Mouse (Mus musculus): Measurements from ENCODE around the gene Rpl7l1. TPM values are rescaled to one million over a fixed set of nuclear protein-coding genes. Genes with fewer than 3 reads are reported as not detected.

Rpl7l1 gene
- polyA plus RNA-seq, 1 experiment from 2014 or later, result 83.7 TPM

GRCm38 (mm10) chr17:46773278-46774130 is 9.0 kb downstream of the Rpl7l1 start:
- Histone ChIP-seq H3K27ac (ENCODE audit: low read length) (peak overlapping the region; percentile 84), H3K4me2 (replicated peaks; ENCODE audit: low read depth, low read length) (peak overlapping the region; percentile 95), H3K9me3 (ENCODE audit: low read length) (no peaks in the 10 kb centered on the region), H3K27me3 (replicated peaks; ENCODE audit: insufficient read depth, low read length) (no peaks in the 10 kb centered on the region), H3K36me3 (ENCODE audit: insufficient read depth, low read length) (peaks cover 28% of the 10 kb centered on the region; the same call in 1 of the 2 replicates), H3K9ac (replicated peaks; ENCODE audit: low read depth) (peak overlapping the region; percentile 71), H3K4me3 (ENCODE audit: low read depth, low read length) (peak overlapping the region; percentile 82), H3K4me1 (ENCODE audit: insufficient read depth, low read depth, low read length) (peaks cover 3% of the 10 kb centered on the region; the same call in 1 of the 2 replicates)
- DNase-seq (ENCODE audit: low spot score) (peak; percentile 63), ATAC-seq (no peak)
- TF ChIP-seq EP300 (IDR thresholded peaks at IDR 0.05) (no peak), CTCF (IDR thresholded peaks at IDR 0.05) (peak; percentile 47)
- 6% methylated on average over 19 of the region's 20 CpGs for WGBS

- TF ChIP-seq CTCF (IDR thresholded peaks at IDR 0.05) (no peak), EP300 (IDR thresholded peaks at IDR 0.05) (no peak)
Measured at GRCm38 (mm10) chr17:46772404-46773277, 9.8 kb downstream of the Rpl7l1 start, which contains the start of gene 2310039H08Rik. Gene 2310039H08Rik (plus strand): TSS chr17:46772635.

GRCm38 (mm10) chr17:46772038-46772403 is 10.5 kb downstream of the Rpl7l1 start:
- Histone ChIP-seq H3K4me3 (ENCODE audit: low read depth, low read length) (peak overlapping the region; percentile 82), H3K4me2 (replicated peaks; ENCODE audit: low read depth, low read length) (peak overlapping the region; percentile 95), H3K27ac (ENCODE audit: low read length) (peak overlapping the region; percentile 84), H3K9me3 (ENCODE audit: low read length) (no peaks in the 10 kb centered on the region), H3K27me3 (replicated peaks; ENCODE audit: insufficient read depth, low read length) (no peaks in the 10 kb centered on the region), H3K9ac (replicated peaks; ENCODE audit: low read depth) (peak overlapping the region; percentile 71), H3K4me1 (ENCODE audit: insufficient read depth, low read depth, low read length) (peaks cover 3% of the 10 kb centered on the region; the same call in 1 of the 2 replicates), H3K36me3 (ENCODE audit: insufficient read depth, low read length) (0 out of 2 replicates have a peak, but pooled peaks cover 15% of the 10 kb centered on the region)
- DNase-seq (ENCODE audit: low spot score) (no peak), ATAC-seq (peak; percentile 20; the same call in 1 of the 2 replicates)
- no peak for TF ChIP-seq CTCF (IDR thresholded peaks at IDR 0.05)
- no peak for TF ChIP-seq EP300 (IDR thresholded peaks at IDR 0.05)
- 5% methylated on average over 5 of the region's 5 CpGs for WGBS

More at GRCm38 (mm10) chr17:46772404-46773277, 9.8 kb downstream of the Rpl7l1 start, which contains the start of gene 2310039H08Rik:
- Histone ChIP-seq H3K9me3 (ENCODE audit: low read length) (no peaks in the 10 kb centered on the region), H3K4me2 (replicated peaks; ENCODE audit: low read depth, low read length) (peak within 1 kb of the TSS; percentile 95), H3K9ac (replicated peaks; ENCODE audit: low read depth) (peak within 1 kb of the TSS; percentile 71), H3K4me1 (ENCODE audit: insufficient read depth, low read depth, low read length) (peaks cover 3% of the 10 kb centered on the region; the same call in 1 of the 2 replicates), H3K27me3 (replicated peaks; ENCODE audit: insufficient read depth, low read length) (no peaks in the 10 kb centered on the region), H3K4me3 (ENCODE audit: low read depth, low read length) (peak within 1 kb of the TSS; percentile 82), H3K36me3 (ENCODE audit: insufficient read depth, low read length) (peaks cover 20% of the 10 kb centered on the region; the same call in 1 of the 2 replicates), H3K27ac (ENCODE audit: low read length) (peak within 1 kb of the TSS; percentile 84)
- ATAC-seq, result peak; percentile 90
- DNase-seq (ENCODE audit: low spot score), result peak; percentile 95
- WGBS, result 1% methylated on average over 50 of the region's 50 CpGs

GRCm38 (mm10) chr17:46771616-46772015 is 10.9 kb downstream of the Rpl7l1 start:
- 61% methylated on average over 17 of the region's 17 CpGs for WGBS
- Histone ChIP-seq H3K4me3 (ENCODE audit: low read depth, low read length) (peak overlapping the region; percentile 82), H3K36me3 (ENCODE audit: insufficient read depth, low read length) (0 out of 2 replicates have a peak, but pooled peaks cover 15% of the 10 kb centered on the region), H3K4me1 (ENCODE audit: insufficient read depth, low read depth, low read length) (peaks cover 3% of the 10 kb centered on the region; the same call in 1 of the 2 replicates), H3K9me3 (ENCODE audit: low read length) (no peaks in the 10 kb centered on the region), H3K27me3 (replicated peaks; ENCODE audit: insufficient read depth, low read length) (no peaks in the 10 kb centered on the region), H3K27ac (ENCODE audit: low read length) (peak overlapping the region; percentile 84), H3K9ac (replicated peaks; ENCODE audit: low read depth) (no peak overlapping the region), H3K4me2 (replicated peaks; ENCODE audit: low read depth, low read length) (peak overlapping the region; percentile 95)
- ATAC-seq (no peak), DNase-seq (ENCODE audit: low spot score) (no peak)
- TF ChIP-seq EP300 (IDR thresholded peaks at IDR 0.05) (no peak), CTCF (IDR thresholded peaks at IDR 0.05) (no peak)

GRCm38 (mm10) chr17:46771025-46771424 is 11.4 kb downstream of the Rpl7l1 start:
- WGBS, result 88% methylated on average over 4 of the region's 4 CpGs
- H3K27ac ChIP-seq (ENCODE audit: low read length), result no peak overlapping the region
- no peak for ATAC-seq

More at GRCm38 (mm10) chr17:46771025-46771424, 11.4 kb downstream of the Rpl7l1 start:
- DNase-seq (ENCODE audit: low spot score), result no peak
- no peaks in the 10 kb centered on the region for H3K9me3 ChIP-seq (ENCODE audit: low read length)
- no peak for TF ChIP-seq EP300 (IDR thresholded peaks at IDR 0.05)
- TF ChIP-seq CTCF (IDR thresholded peaks at IDR 0.05), result peak; percentile 39
- no peak overlapping the region for H3K4me3 ChIP-seq (ENCODE audit: low read depth, low read length)
- H3K4me2 ChIP-seq (replicated peaks; ENCODE audit: low read depth, low read length), result no peak overlapping the region
- peaks cover 3% of the 10 kb centered on the region; the same call in 1 of the 2 replicates for H3K4me1 ChIP-seq (ENCODE audit: insufficient read depth, low read depth, low read length)
- H3K9ac ChIP-seq (replicated peaks; ENCODE audit: low read depth), result no peak overlapping the region
- H3K27me3 ChIP-seq (replicated peaks; ENCODE audit: insufficient read depth, low read length), result no peaks in the 10 kb centered on the region
- 0 out of 2 replicates have a peak, but pooled peaks cover 10% of the 10 kb centered on the region for H3K36me3 ChIP-seq (ENCODE audit: insufficient read depth, low read length)
